Comparison of ENCODE assay signal across 8 mouse cellular contexts in genomic region chr5:36313353-36314079, GRCm38 (mm10).
DNase-seq lines count a peak whose midpoint lies in the region; ATAC-seq and TF ChIP-seq lines count a peak whose summit lies in the region.

No protein-coding gene starts in this region.

- no peaks in the 10 kb centered on the region for H3K27me3 ChIP-seq in forebrain, embryonic 11.5 days (ENCODE audit: control insufficient read depth, insufficient read depth, low read length)
- no peaks in the 10 kb centered on the region for H3K27me3 ChIP-seq in heart, postnatal 0 days (ENCODE audit: control insufficient read depth, insufficient read depth, low read length)

- H3K9ac ChIP-seq in forebrain, embryonic 11.5 days (ENCODE audit: low read length) = peak overlapping the region; percentile 30
- no peak overlapping the region for H3K9ac ChIP-seq in heart, postnatal 0 days (replicated peaks; ENCODE audit: low read depth, low read length)

- ATAC-seq in forebrain, embryonic 11.5 days (replicated peaks; ENCODE audit: low FRiP score) = peak; percentile 69
- peak; percentile 91 for ATAC-seq in heart, postnatal 0 days (ENCODE audit: insufficient read depth, low read depth)

- 29% methylated on average over 16 of the region's 16 CpGs for whole genome bisulfite sequencing in forebrain, embryonic 11.5 days
- 26% methylated on average over 16 of the region's 16 CpGs for WGBS in heart, postnatal 0 days

- H3K4me2 ChIP-seq in forebrain, embryonic 11.5 days (ENCODE audit: low read depth, low read length, severe bottlenecking) = peak overlapping the region; percentile 3; the same call in 1 of the 2 replicates
- peak overlapping the region; percentile 40 for H3K4me2 ChIP-seq in heart, postnatal 0 days (ENCODE audit: low read depth, low read length)

- peaks cover 12% of the 10 kb centered on the region for H3K4me1 ChIP-seq in forebrain, embryonic 11.5 days (replicated peaks; ENCODE audit: control insufficient read depth, insufficient read depth, low read length)
- peaks cover 19% of the 10 kb centered on the region for H3K4me1 ChIP-seq in heart, postnatal 0 days (ENCODE audit: control insufficient read depth, insufficient read depth)

- no peak for TF ChIP-seq CTCF in heart, postnatal 0 days (IDR thresholded peaks at IDR 0.05; ENCODE audit: low read depth)

- H3K4me3 ChIP-seq in forebrain, embryonic 11.5 days (ENCODE audit: low read depth, low read length) = no peak overlapping the region
- H3K4me3 ChIP-seq in heart, postnatal 0 days (ENCODE audit: low read depth, low read length) = no peak overlapping the region

- TF ChIP-seq EP300 in heart, postnatal 0 days (IDR thresholded peaks at IDR 0.05; ENCODE audit: low read depth) = 0 out of 2 replicates have a peak, but pooled peaks have one; percentile 48

- no peaks in the 10 kb centered on the region for H3K36me3 ChIP-seq in forebrain, embryonic 11.5 days (ENCODE audit: control insufficient read depth, insufficient read depth, low read length)
- no peaks in the 10 kb centered on the region for H3K36me3 ChIP-seq in heart, postnatal 0 days (replicated peaks; ENCODE audit: control insufficient read depth, insufficient read depth, low read length)

- peak; percentile 63 for DNase-seq in adrenal gland, postnatal 14 days
- DNase-seq in forebrain, embryonic 11.5 days (ENCODE audit: low spot score) = peak; percentile 72
- DNase-seq in heart, postnatal 0 days (ENCODE audit: low spot score) = peak; percentile 75
- DNase-seq in kidney, postnatal 10 days = peak; percentile 89
- peak; percentile 87 for DNase-seq in mesoderm, embryonic 11.5 days (ENCODE audit: low read depth, low spot score)
- no peak for DNase-seq in cerebellum, postnatal 10 days
- no peak for DNase-seq in left cerebral cortex, adult 9 months (ENCODE audit: low spot score in 2 of 2)
- DNase-seq in adipocyte (ENCODE audit: low spot score) = no peak

- no peak overlapping the region for H3K27ac ChIP-seq in forebrain, embryonic 11.5 days (ENCODE audit: low read depth, low read length)
- H3K27ac ChIP-seq in heart, postnatal 0 days (ENCODE audit: low read depth) = peak overlapping the region; percentile 69

- H3K9me3 ChIP-seq in forebrain, embryonic 11.5 days (ENCODE audit: control insufficient read depth, low read length) = no peaks in the 10 kb centered on the region
- no peaks in the 10 kb centered on the region for H3K9me3 ChIP-seq in heart, postnatal 0 days (replicated peaks; ENCODE audit: control insufficient read depth, low read length)

Comparison
In these comparisons a context has a peak if more than half of its experiments do, and no peak if none do; other contexts are left out.
1. DNase-seq: peak in adrenal gland, postnatal 14 days (single experiment), forebrain, embryonic 11.5 days (single experiment), heart, postnatal 0 days (single experiment), kidney, postnatal 10 days (single experiment) and mesoderm, embryonic 11.5 days (single experiment); none in cerebellum, postnatal 10 days (0 of 2), left cerebral cortex, adult 9 months (0 of 2) and adipocyte (single experiment).